Mouse (Mus musculus) liver, embryonic 11.5 days (tissue): ENCODE measurements at regions not wholly inside any gene's neighbourhood (a gene's known extent, or its start where the extent isn't known, plus 50 kb on each side); places are given as distances from the start of the nearest gene placed in this dataset.

Experiments used
- ATAC-seq: fragments of 200-750 bp; cut with Nextera tagmentation; replicated peaks from 2 replicates; pipeline ENCODE4 v1.8.0; 2017; ENCODE audit warnings: moderate number of reproducible peaks, mild to moderate bottlenecking, moderate TSS enrichment, moderate library complexity; ENCODE audit not compliant: low FRiP score
- DNase-seq: peaks from one replicate; pipeline ENCODE4 v3.0.0-alpha.2; 2017; ENCODE audit warnings: low spot score
- H3K27ac ChIP-seq: fragments of 300-500 bp; sonication (generic); 2 replicates; pipeline ENCODE4 v1.5.1; 2014; ENCODE audit warnings: mild to moderate bottlenecking, low read depth, low read length, control low read depth
- H3K27me3 ChIP-seq: fragments of 300-500 bp; sonication (generic); replicated peaks from 2 replicates; pipeline ENCODE4 v1.6.1; 2014; ENCODE audit warnings: low read length, mixed read lengths; ENCODE audit not compliant: control insufficient read depth, insufficient read depth
- H3K36me3 ChIP-seq: fragments of 300-500 bp; sonication (generic); 2 replicates; pipeline ENCODE4 v1.6.1; 2014; ENCODE audit warnings: mild to moderate bottlenecking, low read length, moderate library complexity, mixed read lengths; ENCODE audit not compliant: control insufficient read depth, insufficient read depth
- H3K4me1 ChIP-seq: fragments of 300-500 bp; sonication (generic); replicated peaks from 2 replicates; pipeline ENCODE4 v1.6.1; 2014; ENCODE audit warnings: low read length, mixed read lengths; ENCODE audit not compliant: control insufficient read depth, insufficient read depth
- H3K4me2 ChIP-seq: fragments of 300-500 bp; sonication (generic); 2 replicates; pipeline ENCODE4 v1.6.1; 2014; ENCODE audit warnings: mild to moderate bottlenecking, control low read depth, moderate library complexity
- H3K4me3 ChIP-seq: fragments of 300-500 bp; sonication (generic); 2 replicates; pipeline ENCODE4 v1.5.1; 2014; ENCODE audit warnings: low read depth, low read length, control low read depth
- H3K9ac ChIP-seq: fragments of 300-500 bp; sonication (generic); 2 replicates; pipeline ENCODE4 v1.6.1; 2014; ENCODE audit warnings: low read depth, low read length, control low read depth
- H3K9me3 ChIP-seq: fragments of 300-500 bp; sonication (generic); 2 replicates; pipeline ENCODE4 v1.6.1; 2016; ENCODE audit warnings: low read length, inconsistent platforms, mixed read lengths; ENCODE audit not compliant: control insufficient read depth
- WGBS: fragments of 180-500 bp; shearing (Covaris S2); extraction: QIAGEN DNeasy Blood & Tissue Kit; methylation state at CpG from one replicate; pipeline ENCODE4 v1.1.7; 2014; 5-methylcytosine and 5-hydroxymethylcytosine counted together

GRCm38 (mm10) chr2:106074441-106074840, 71.1 kb upstream of the Dnajc24 start:
- no peak for ATAC-seq
- no peaks in the 10 kb centered on the region for H3K9me3 ChIP-seq
- no peaks in the 10 kb centered on the region for H3K4me1 ChIP-seq
- 84% methylated on average over 6 of the region's 6 CpGs for WGBS
- H3K27me3 ChIP-seq = no peaks in the 10 kb centered on the region
- no peak overlapping the region for H3K27ac ChIP-seq
- DNase-seq = no peak
- no peak overlapping the region for H3K4me3 ChIP-seq
- no peak overlapping the region for H3K4me2 ChIP-seq
- no peaks in the 10 kb centered on the region for H3K36me3 ChIP-seq
- H3K9ac ChIP-seq = no peak overlapping the region

- no peaks in the 10 kb centered on the region for H3K27me3 ChIP-seq
- WGBS = 76% methylated on average over 2 of the region's 2 CpGs
- H3K4me1 ChIP-seq = no peaks in the 10 kb centered on the region
- no peak overlapping the region for H3K9ac ChIP-seq
- H3K9me3 ChIP-seq = no peaks in the 10 kb centered on the region
- no peak overlapping the region for H3K4me2 ChIP-seq
- H3K4me3 ChIP-seq = no peak overlapping the region
- no peaks in the 10 kb centered on the region for H3K36me3 ChIP-seq
- DNase-seq (no peak), ATAC-seq (no peak)
- no peak overlapping the region for H3K27ac ChIP-seq
Observed at GRCm38 (mm10) chr2:106064316-106064715, 61.0 kb upstream of the Dnajc24 start.
